Mouse (Mus musculus) embryo, embryonic 10.5 days (tissue): Measurements from ENCODE around the gene Ptprm.

ENCODE experiments used
- DNase-seq: peaks from one replicate; pipeline ENCODE4 v3.0.0-alpha.2; 2015; ENCODE audit warnings: low spot score

Ptprm gene

GRCm38 (mm10) chr17:66665791-66666190 lies 688.5 kb downstream of the Ptprm start:
- no peak for DNase-seq

- DNase-seq = no peak
Measured at GRCm38 (mm10) chr17:66665201-66665756, 689.0 kb downstream of the Ptprm start.

GRCm38 (mm10) chr17:66664796-66665195 lies 689.5 kb downstream of the Ptprm start:
- no peak for DNase-seq

GRCm38 (mm10) chr17:66659242-66659641 lies 695.0 kb downstream of the Ptprm start:
- no peak for DNase-seq

- no peak for DNase-seq
Measured at GRCm38 (mm10) chr17:66637951-66638722, 716.1 kb downstream of the Ptprm start.

- no peak for DNase-seq
Measured at GRCm38 (mm10) chr17:66619996-66620656, 734.1 kb downstream of the Ptprm start.

GRCm38 (mm10) chr17:66619255-66619826 lies 734.9 kb downstream of the Ptprm start:
- DNase-seq = no peak
